Mouse (Mus musculus) embryonic fibroblast, embryonic 13.5 days (primary cell): ENCODE results near the gene Il4ra.

Experiments
- CTCF ChIP-seq: IDR thresholded peaks from 2 replicates; pipeline ENCODE4 v1.5.1; 2011; ENCODE audit warnings: mild to moderate bottlenecking, control low read depth, low read length, moderate library complexity, borderline replicate concordance; ENCODE audit not compliant: insufficient read depth
- POLR2A ChIP-seq: IDR thresholded peaks from 2 replicates; pipeline ENCODE4 v1.6.1; 2011; ENCODE audit warnings: low read depth, mild to moderate bottlenecking, control low read depth, low read length, moderate library complexity

- TF ChIP-seq CTCF (no peak), POLR2A (no peak)
Observed at GRCm38 (mm10) chr7:125597516-125598347, 45.8 kb downstream of the Il4ra start.
